Mouse (Mus musculus) embryonic facial prominence, embryonic 11.5 days (tissue): ENCODE measurements at regions not wholly inside any gene's neighbourhood (a gene's known extent, or its start where the extent isn't known, plus 50 kb on each side); places are given as distances from the start of the nearest gene placed in this dataset.
A peak's percentile ranks its signal among the peaks of the same experiment; 100 is the strongest.

ENCODE experiments used
- ATAC-seq: fragments of 200-750 bp; cut with Nextera tagmentation; replicated peaks from 2 replicates; pipeline ENCODE4 v1.8.0; 2017; ENCODE audit warnings: low read depth; ENCODE audit not compliant: insufficient number of reproducible peaks, low FRiP score, low TSS enrichment
- DNase-seq: peaks from one replicate; pipeline ENCODE4 v3.0.0-alpha.2; 2015; ENCODE audit warnings: low spot score
- H3K27ac ChIP-seq: fragments of 300-500 bp; sonication (generic); replicated peaks from 2 replicates; pipeline ENCODE4 v1.5.1; 2014; ENCODE audit warnings: mild to moderate bottlenecking, low read depth, low read length, control low read depth
- H3K27me3 ChIP-seq: fragments of 300-500 bp; sonication (generic); 2 replicates; pipeline ENCODE4 v1.6.1; 2014; ENCODE audit warnings: mild to moderate bottlenecking, low read length, moderate library complexity, mixed read lengths; ENCODE audit not compliant: control insufficient read depth, insufficient read depth
- H3K36me3 ChIP-seq: fragments of 300-500 bp; sonication (generic); replicated peaks from 2 replicates; pipeline ENCODE4 v1.6.1; 2014; ENCODE audit warnings: low read depth, mild to moderate bottlenecking, low read length, moderate library complexity, mixed read lengths; ENCODE audit not compliant: control insufficient read depth, insufficient read depth
- H3K4me1 ChIP-seq: fragments of 300-500 bp; sonication (generic); 2 replicates; pipeline ENCODE4 v1.6.1; 2014; ENCODE audit warnings: low read length, mixed read lengths; ENCODE audit not compliant: control insufficient read depth, insufficient read depth
- H3K4me2 ChIP-seq: fragments of 300-500 bp; sonication (generic); 2 replicates; pipeline ENCODE4 v1.6.1; 2014; ENCODE audit warnings: low read depth, mild to moderate bottlenecking, control low read depth, low read length, moderate library complexity
- H3K4me3 ChIP-seq: fragments of 300-500 bp; sonication (generic); 2 replicates; pipeline ENCODE4 v1.5.1; 2014; ENCODE audit warnings: low read depth, low read length, control low read depth
- H3K9ac ChIP-seq: fragments of 300-500 bp; sonication (generic); replicated peaks from 2 replicates; pipeline ENCODE4 v1.6.1; 2014; ENCODE audit warnings: mild to moderate bottlenecking, control low read depth, low read length
- H3K9me3 ChIP-seq: fragments of 300-500 bp; sonication (generic); replicated peaks from 2 replicates; pipeline ENCODE4 v1.6.1; 2016; ENCODE audit warnings: mild to moderate bottlenecking, low read length, inconsistent platforms, mixed read lengths; ENCODE audit not compliant: control insufficient read depth
- WGBS: fragments of 180-500 bp; shearing (Covaris S2); extraction: QIAGEN DNeasy Blood & Tissue Kit; methylation state at CpG from one replicate; pipeline ENCODE4 v1.1.7; 2014; 5-methylcytosine and 5-hydroxymethylcytosine counted together

DNA sequence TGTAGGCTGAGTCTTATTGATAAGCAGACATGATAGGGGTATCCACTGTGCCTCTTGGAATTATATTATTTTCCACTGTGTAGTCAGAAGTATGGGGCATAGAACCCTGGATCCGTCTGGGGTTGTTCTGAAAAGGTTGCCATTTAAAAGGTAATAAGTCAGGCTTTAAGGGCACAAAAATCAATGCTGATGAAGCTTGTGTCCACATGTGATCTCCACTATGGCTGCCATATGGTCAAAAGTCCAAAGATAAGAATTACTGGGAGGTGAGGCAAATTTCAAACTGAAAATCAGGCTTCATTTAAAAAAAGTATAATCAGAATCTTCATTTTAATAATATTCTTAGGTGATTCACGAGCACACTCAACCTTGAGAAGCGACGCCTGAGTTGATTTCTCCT, 760.2 kb downstream of the Inhba start:
- no peaks in the 10 kb centered on the region for H3K9me3 ChIP-seq
- no peak overlapping the region for H3K9ac ChIP-seq
- no peaks in the 10 kb centered on the region for H3K27me3 ChIP-seq
- 88% methylated on average over 4 of the region's 4 CpGs for WGBS
- H3K4me3 ChIP-seq = no peak overlapping the region
- H3K27ac ChIP-seq = no peak overlapping the region
- ATAC-seq (no peak), DNase-seq (no peak)
- no peaks in the 10 kb centered on the region for H3K4me1 ChIP-seq
- H3K4me2 ChIP-seq = no peak overlapping the region
- H3K36me3 ChIP-seq = no peaks in the 10 kb centered on the region

DNA sequence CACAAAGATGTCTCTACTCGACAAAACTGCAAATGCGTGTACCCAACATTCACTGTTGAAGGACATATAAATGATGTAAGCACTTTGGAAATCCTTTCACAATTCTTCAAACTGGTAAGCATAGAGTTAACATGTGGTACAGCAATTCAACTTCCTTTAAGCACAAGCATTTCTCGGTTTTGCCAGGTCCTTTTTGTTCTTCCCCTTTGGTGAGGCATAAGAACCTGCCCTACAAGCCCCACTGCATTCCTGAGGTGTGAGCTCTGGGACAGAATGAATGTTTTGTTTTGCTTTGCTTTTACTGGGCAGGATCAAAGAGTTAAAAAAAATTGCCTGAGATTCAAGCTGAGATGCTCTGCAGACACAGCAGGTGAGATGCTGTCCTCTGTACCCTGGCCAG, 793.9 kb downstream of the Inhba start:
- no peak overlapping the region for H3K9ac ChIP-seq
- H3K27ac ChIP-seq = no peak overlapping the region
- DNase-seq (peak; percentile 72), ATAC-seq (no peak)
- WGBS = 57% methylated on average over 3 of the region's 3 CpGs
- no peak overlapping the region for H3K4me2 ChIP-seq
- H3K9me3 ChIP-seq = no peaks in the 10 kb centered on the region
- H3K4me1 ChIP-seq = no peaks in the 10 kb centered on the region
- H3K4me3 ChIP-seq = no peak overlapping the region
- H3K27me3 ChIP-seq = no peaks in the 10 kb centered on the region
- no peaks in the 10 kb centered on the region for H3K36me3 ChIP-seq
